Mouse (Mus musculus) limb, embryonic 13.5 days (tissue): ENCODE results near the gene Smok3b. TPM values are rescaled to one million over a fixed set of nuclear protein-coding genes. Genes with fewer than 3 reads are reported as not detected.
"Not testable (repeated sequence)": the region's sequence is repeated elsewhere in the genome, so short reads cannot be mapped to it uniquely, and the experiment has no call there.

ENCODE experiments used
- ATAC-seq: fragments of 200-750 bp; cut with Nextera tagmentation; 2 replicates; pipeline ENCODE4 v1.8.0; 2017; ENCODE audit warnings: low read depth, moderate number of reproducible peaks, moderate TSS enrichment; ENCODE audit not compliant: low FRiP score
- H3K27ac ChIP-seq: fragments of 300-500 bp; sonication (generic); 2 replicates; pipeline ENCODE4 v1.5.1; 2015; ENCODE audit warnings: inconsistent platforms, mild to moderate bottlenecking, moderate library complexity
- H3K27me3 ChIP-seq: fragments of 300-500 bp; sonication (generic); 2 replicates; pipeline ENCODE4 v1.6.1; 2015; ENCODE audit warnings: mild to moderate bottlenecking, inconsistent platforms
- H3K36me3 ChIP-seq: fragments of 300-500 bp; sonication (generic); 2 replicates; pipeline ENCODE4 v1.6.1; 2015; ENCODE audit warnings: inconsistent platforms, mild to moderate bottlenecking, moderate library complexity
- H3K4me1 ChIP-seq: fragments of 300-500 bp; sonication (generic); 2 replicates; pipeline ENCODE4 v1.6.1; 2015; ENCODE audit warnings: inconsistent platforms
- H3K4me2 ChIP-seq: fragments of 300-500 bp; sonication (generic); replicated peaks from 2 replicates; pipeline ENCODE4 v1.6.1; 2015; ENCODE audit warnings: inconsistent platforms, mild to moderate bottlenecking, moderate library complexity
- H3K4me3 ChIP-seq: fragments of 300-500 bp; sonication (generic); 2 replicates; pipeline ENCODE4 v1.5.1; 2015; ENCODE audit warnings: moderate library complexity, mild to moderate bottlenecking, inconsistent platforms
- H3K9ac ChIP-seq: fragments of 300-500 bp; sonication (generic); 2 replicates; pipeline ENCODE4 v1.6.1; 2015; ENCODE audit warnings: mild to moderate bottlenecking, inconsistent platforms
- H3K9me3 ChIP-seq: fragments of 300-500 bp; sonication (generic); 2 replicates; pipeline ENCODE4 v1.6.1; 2016; ENCODE audit warnings: inconsistent platforms
- WGBS: fragments of 180-500 bp; shearing (Covaris S2); methylation state at CpG from one replicate; pipeline ENCODE4 v1.1.7; 2015; 5-methylcytosine and 5-hydroxymethylcytosine counted together
- polyA plus RNA-seq: library from polyadenylated mRNA; unstranded; fragments of >200 nt; fragmentation: Nextera tagmentation; extraction: Ambion mirVana; gene quantifications from 2 replicates; pipeline ENCODE4 v1.2.1, GENCODE M21; 2015

Gene Smok3b
- not detected in 2 replicates for polyA plus RNA-seq

DNA sequence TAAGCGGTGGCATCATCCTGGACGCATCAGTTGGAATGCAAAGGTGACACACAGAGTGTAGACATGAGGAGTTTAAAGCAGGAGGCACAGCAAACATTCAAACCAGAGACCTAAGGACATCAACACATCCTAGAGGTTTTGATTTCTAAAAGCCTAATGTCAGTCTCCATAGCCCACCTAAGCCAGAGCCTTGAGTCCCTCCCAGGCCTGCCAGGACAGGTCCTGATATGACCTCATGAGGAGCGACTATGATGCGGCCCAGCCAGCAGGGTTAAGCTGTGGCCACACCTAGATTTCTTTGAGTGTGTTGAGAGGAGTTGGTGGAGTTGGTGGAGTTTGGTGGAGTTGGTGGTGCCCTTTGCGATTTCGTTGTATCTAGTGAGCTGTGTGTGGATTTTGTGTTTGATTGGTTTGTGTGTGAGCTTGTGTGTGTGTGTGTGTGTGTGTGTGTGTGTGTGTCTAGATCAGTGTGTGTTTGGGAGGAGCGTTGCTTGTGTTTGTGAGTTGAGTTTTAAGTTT, at the start of gene Smok3b, which contains the start of gene Smok3a:
Smok3b (plus strand) TSS at position 469 of the 519 bp plus-strand sequence.
Smok3a (plus strand) TSS at position 301 of the 519 bp plus-strand sequence.
- H3K9ac ChIP-seq, H3K27me3 ChIP-seq, H3K4me1 ChIP-seq, H3K4me2 ChIP-seq, H3K4me3 ChIP-seq, H3K27ac ChIP-seq, H3K36me3 ChIP-seq, ATAC-seq, H3K9me3 ChIP-seq: not testable (repeated sequence)
- 80% methylated on average over 3 of the region's 7 CpGs for WGBS

DNA sequence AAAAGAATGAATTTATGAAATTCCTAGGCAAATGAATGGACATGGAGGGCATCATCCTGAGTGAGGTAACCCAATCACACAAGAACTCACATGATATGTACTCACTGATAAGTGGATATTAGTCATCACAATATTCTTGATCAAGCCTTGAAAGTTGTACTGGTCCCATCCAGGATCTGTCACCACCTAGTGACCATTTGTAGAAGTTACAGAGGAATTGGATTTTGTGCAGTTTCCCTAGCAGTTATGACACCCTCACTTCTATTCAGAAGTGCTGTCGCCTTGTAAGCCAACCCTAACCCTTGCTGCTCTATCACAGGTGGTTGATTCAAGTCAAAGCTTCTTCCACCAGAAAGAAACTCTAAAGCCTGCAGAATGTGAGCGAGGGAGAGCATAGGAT, 48.1 kb upstream of the Smok3b start:
- Histone ChIP-seq H3K36me3 (no peaks in the 10 kb centered on the region), H3K27me3 (no peaks in the 10 kb centered on the region), H3K27ac (no peak overlapping the region), H3K9ac (no peak overlapping the region), H3K4me2 (no peak overlapping the region), H3K4me3 (no peak overlapping the region), H3K9me3 (no peaks in the 10 kb centered on the region), H3K4me1 (no peaks in the 10 kb centered on the region)
- no peak for ATAC-seq
- WGBS = 81% methylated on average over 2 of the region's 2 CpGs

DNA sequence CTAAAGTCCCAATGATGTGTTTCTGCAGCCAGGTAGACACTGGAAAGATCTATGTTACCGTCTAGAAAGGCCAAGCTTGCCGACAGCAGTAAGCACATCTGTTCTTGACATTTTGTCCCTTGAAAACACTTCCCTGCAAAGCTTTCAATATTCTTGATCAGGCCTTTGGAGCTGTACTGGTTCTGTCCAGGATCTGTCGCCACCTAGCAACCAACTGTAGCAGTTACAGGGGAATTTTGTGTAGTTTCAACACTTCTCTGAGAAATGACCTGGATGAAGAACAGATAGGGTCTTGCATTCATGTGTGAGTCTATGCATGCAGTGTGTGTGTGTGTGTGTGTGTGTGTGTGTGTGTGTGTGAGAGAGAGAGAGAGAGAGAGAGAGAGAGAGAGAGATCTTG, 47.5 kb upstream of the Smok3b start:
- 55% methylated on average over 3 of the region's 3 CpGs for WGBS
- H3K4me3 ChIP-seq = no peak overlapping the region

DNA sequence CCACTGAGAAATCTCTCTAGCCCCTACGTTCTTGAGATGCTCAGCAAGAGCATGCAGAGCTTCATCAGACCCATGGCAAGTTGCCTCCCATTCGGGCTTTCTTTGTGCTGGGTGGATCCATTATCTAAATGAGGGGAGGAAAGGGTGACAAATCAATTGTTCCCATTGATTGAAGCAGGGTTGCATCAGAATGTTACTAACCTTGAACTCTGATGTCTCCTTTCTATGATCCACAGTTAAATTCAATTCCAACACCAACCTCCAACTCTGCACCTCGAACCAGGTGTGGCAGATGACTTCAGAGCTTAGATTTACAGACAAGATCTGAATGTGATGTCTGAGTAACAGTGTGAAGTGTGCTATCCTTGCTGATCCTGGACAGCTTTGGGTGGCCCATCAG, 46.5 kb upstream of the Smok3b start:
- no peak overlapping the region for H3K4me2 ChIP-seq
- WGBS = 62% methylated on average over 3 of the region's 3 CpGs

More for the DNA sequence above, 47.5 kb upstream of the Smok3b start:
- Histone ChIP-seq H3K27me3 (no peaks in the 10 kb centered on the region), H3K36me3 (no peaks in the 10 kb centered on the region), H3K4me2 (no peak overlapping the region), H3K27ac (no peak overlapping the region), H3K9ac (no peak overlapping the region), H3K9me3 (no peaks in the 10 kb centered on the region), H3K4me1 (no peaks in the 10 kb centered on the region)
- ATAC-seq = no peak

DNA sequence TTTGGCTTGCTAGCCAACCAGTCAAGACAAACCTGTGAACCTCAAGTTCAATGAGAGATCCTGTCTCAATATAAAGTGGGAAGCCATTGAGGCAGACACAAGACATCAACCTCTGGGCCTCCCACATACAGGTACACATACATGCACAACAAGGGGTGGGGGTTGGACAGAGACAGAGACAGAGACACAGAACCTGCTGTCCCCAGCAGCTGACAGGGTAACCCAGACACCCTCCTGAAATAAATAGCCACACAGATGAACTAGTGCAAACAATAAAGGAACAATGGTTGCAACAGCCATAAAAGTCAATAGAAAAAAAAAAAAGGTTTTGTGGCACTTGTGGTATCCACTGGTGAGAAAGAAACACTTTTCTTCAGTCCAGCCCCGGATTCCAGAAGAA, 45.8 kb upstream of the Smok3b start:
- Histone ChIP-seq H3K36me3 (no peaks in the 10 kb centered on the region), H3K4me2 (no peak overlapping the region), H3K27ac (no peak overlapping the region), H3K4me1 (0 out of 2 replicates have a peak, but pooled peaks cover 2% of the 10 kb centered on the region), H3K9ac (no peak overlapping the region), H3K9me3 (no peaks in the 10 kb centered on the region), H3K4me3 (no peak overlapping the region), H3K27me3 (no peaks in the 10 kb centered on the region)
- 39% methylated on average over 1 of the region's 1 CpGs for WGBS
- no peak for ATAC-seq

More for the DNA sequence above, 46.5 kb upstream of the Smok3b start:
- Histone ChIP-seq H3K27me3 (no peaks in the 10 kb centered on the region), H3K9ac (no peak overlapping the region), H3K4me3 (no peak overlapping the region), H3K9me3 (no peaks in the 10 kb centered on the region), H3K27ac (no peak overlapping the region), H3K4me1 (0 out of 2 replicates have a peak, but pooled peaks cover 2% of the 10 kb centered on the region), H3K36me3 (no peaks in the 10 kb centered on the region)
- ATAC-seq = no peak

DNA sequence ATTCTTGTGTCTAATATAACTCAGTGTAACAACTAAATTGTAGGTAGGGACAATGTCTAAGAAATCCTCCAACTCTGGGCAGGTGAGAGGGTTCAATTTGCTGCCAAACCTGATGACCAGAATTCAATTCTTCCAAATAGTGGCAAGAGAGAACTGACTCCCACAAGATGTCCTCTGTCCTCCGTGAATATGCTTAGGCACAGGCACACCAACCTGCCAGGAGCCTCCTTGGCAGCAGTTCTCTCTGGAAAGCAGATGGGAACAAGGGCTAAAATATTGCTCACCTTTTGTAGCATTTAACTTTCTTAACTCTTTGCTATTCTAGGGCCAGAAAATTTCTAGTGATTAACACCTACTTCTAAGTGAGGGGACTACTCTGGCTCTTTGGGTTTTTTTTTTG, 43.9 kb upstream of the Smok3b start:
- H3K36me3 ChIP-seq = no peaks in the 10 kb centered on the region

DNA sequence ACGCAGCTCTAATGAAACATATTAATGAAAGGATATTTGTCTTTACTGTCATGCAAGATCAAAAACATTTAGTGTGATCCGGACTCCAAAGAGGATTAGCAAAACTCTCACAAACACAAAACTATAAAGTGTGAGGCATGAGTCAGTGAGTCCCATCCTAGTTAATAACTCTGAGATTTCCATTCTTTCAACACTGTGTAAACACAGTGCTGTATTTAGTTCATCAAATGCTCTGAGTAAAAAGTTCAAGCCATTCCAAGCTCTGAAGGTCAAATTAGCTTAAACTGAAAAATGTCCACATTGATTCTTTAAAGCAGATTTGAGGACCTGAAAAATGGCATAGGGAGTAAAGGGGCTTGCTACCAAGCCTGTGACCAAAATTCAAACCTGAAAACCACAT, 42.1 kb upstream of the Smok3b start:
- H3K27me3 ChIP-seq = 0 out of 2 replicates have a peak, but pooled peaks cover 5% of the 10 kb centered on the region
- 73% methylated on average over 2 of the region's 2 CpGs for WGBS
- no peak overlapping the region for H3K9ac ChIP-seq
- no peak for ATAC-seq
- no peak overlapping the region for H3K4me2 ChIP-seq
- H3K4me1 ChIP-seq = 0 out of 2 replicates have a peak, but pooled peaks cover 2% of the 10 kb centered on the region
- no peak overlapping the region for H3K27ac ChIP-seq
- no peak overlapping the region for H3K4me3 ChIP-seq
- no peaks in the 10 kb centered on the region for H3K36me3 ChIP-seq
- 0 out of 2 replicates have a peak, but pooled peaks cover 3% of the 10 kb centered on the region for H3K9me3 ChIP-seq

More for the DNA sequence above, 43.9 kb upstream of the Smok3b start:
- Histone ChIP-seq H3K4me1 (0 out of 2 replicates have a peak, but pooled peaks cover 2% of the 10 kb centered on the region), H3K4me3 (no peak overlapping the region), H3K4me2 (no peak overlapping the region), H3K9me3 (0 out of 2 replicates have a peak, but pooled peaks cover 3% of the 10 kb centered on the region), H3K27ac (no peak overlapping the region), H3K9ac (no peak overlapping the region), H3K27me3 (0 out of 2 replicates have a peak, but pooled peaks cover 5% of the 10 kb centered on the region)
- 26% methylated on average over 1 of the region's 1 CpGs for WGBS
- ATAC-seq = no peak

DNA sequence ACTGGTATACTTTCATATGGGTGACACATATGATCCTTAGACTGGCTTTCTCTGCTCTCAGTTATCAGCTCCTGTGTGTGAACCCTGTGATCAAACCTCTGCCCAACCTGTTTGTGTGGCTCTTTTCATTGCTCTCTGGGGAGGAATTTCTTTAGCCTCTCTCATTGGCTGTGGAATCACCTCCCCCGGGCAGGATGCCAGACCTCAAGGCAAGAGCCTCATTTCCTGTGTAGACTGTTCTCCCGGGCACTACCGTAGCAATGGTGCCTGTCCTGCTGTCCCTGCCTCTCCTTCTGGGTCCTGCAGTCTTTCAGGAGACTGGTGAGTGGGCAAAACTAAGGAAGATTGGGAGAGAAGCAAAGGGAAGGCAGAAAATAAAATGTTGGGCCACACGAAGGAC, 39.9 kb upstream of the Smok3b start, which contains the start of gene Azgp1:
Azgp1 (plus strand) TSS at position 221 of the 400 bp plus-strand sequence.
- Histone ChIP-seq H3K4me1 (0 out of 2 replicates have a peak, but pooled peaks cover 2% of the 10 kb centered on the region), H3K9me3 (0 out of 2 replicates have a peak, but pooled peaks cover 3% of the 10 kb centered on the region), H3K27me3 (0 out of 2 replicates have a peak, but pooled peaks cover 5% of the 10 kb centered on the region), H3K27ac (no peak within 1 kb of the TSS), H3K36me3 (no peaks in the 10 kb centered on the region), H3K4me3 (no peak within 1 kb of the TSS), H3K4me2 (no peak within 1 kb of the TSS), H3K9ac (no peak within 1 kb of the TSS)
- no peak for ATAC-seq
- WGBS = 62% methylated on average over 4 of the region's 4 CpGs

DNA sequence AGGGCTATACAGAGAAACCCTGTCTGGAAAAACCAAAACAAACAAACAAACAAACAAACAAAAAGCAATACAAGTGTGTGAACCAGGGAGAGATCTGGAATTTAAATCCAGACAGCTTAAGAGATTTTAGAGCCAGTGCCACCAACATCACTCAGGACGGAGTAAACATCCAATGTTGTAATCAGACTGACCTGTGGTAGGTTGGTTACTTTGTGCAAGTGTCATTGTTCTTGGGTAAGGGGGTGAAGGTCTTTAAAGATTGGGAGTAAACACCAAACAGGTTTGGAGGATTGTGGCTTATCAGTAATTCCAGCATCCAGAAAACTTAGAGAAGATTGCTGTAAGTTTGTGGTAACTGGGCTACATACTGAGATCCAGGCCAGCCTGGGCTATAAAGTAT, 34.9 kb upstream of the Smok3b start:
- no peak overlapping the region for H3K4me2 ChIP-seq
- 0 out of 2 replicates have a peak, but pooled peaks cover under 1% of the 10 kb centered on the region for H3K9me3 ChIP-seq
- ATAC-seq = no peak
- H3K9ac ChIP-seq = no peak overlapping the region
- H3K4me1 ChIP-seq = no peaks in the 10 kb centered on the region
- no peaks in the 10 kb centered on the region for H3K36me3 ChIP-seq
- H3K27me3 ChIP-seq = 0 out of 2 replicates have a peak, but pooled peaks cover 5% of the 10 kb centered on the region
- no peak overlapping the region for H3K27ac ChIP-seq
- no peak overlapping the region for H3K4me3 ChIP-seq
- WGBS = 91% methylated on average over 1 of the region's 1 CpGs

DNA sequence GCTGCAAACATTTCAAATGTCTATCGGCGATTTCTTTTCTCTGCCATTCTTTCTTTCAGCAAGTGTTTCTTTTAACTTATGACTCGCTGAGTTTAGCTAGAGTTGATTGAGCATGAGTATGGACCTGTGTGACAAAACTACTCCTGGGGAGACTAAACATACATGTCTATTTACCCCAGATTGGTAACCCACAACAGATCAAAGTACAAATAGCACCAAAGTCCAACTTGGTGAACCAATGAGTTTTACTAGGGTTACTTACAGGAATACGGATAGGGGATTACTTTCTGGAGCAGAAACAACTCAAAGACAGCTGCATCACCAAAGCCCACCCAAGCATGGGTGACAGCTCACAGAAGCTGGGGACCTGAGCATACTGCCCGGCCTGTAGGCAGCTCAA, 11.8 kb upstream of the Smok3b start:
- Histone ChIP-seq H3K9me3 (no peaks in the 10 kb centered on the region), H3K4me2 (no peak overlapping the region), H3K9ac (no peak overlapping the region), H3K4me1 (no peaks in the 10 kb centered on the region), H3K36me3 (no peaks in the 10 kb centered on the region), H3K4me3 (no peak overlapping the region), H3K27ac (no peak overlapping the region), H3K27me3 (no peaks in the 10 kb centered on the region)
- WGBS = 86% methylated on average over 5 of the region's 5 CpGs
- ATAC-seq = no peak

DNA sequence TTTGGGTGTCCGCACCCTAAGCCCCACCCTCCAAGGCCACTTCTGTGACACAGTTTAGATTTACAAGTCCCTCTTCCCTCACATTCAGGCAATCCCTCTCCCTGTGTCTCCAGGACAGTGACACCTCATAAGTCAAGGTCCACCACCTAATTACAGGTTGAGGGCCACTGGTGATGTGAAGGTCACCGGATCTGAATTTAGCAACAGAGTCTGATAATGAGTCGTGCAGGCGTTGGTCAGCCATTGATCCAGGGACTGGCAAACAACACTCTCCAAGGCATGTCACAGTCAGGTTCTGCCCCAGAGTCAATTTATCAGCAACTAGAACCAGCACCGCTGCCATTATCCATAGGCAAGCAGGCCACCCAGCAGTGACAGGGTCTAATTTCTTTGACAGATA, 8.8 kb upstream of the Smok3b start:
- Histone ChIP-seq H3K27ac (no peak overlapping the region), H3K27me3 (no peaks in the 10 kb centered on the region), H3K4me3 (no peak overlapping the region), H3K36me3 (no peaks in the 10 kb centered on the region), H3K4me2 (no peak overlapping the region), H3K4me1 (no peaks in the 10 kb centered on the region), H3K9me3 (no peaks in the 10 kb centered on the region), H3K9ac (no peak overlapping the region)
- WGBS = 84% methylated on average over 5 of the region's 5 CpGs
- ATAC-seq = no peak

DNA sequence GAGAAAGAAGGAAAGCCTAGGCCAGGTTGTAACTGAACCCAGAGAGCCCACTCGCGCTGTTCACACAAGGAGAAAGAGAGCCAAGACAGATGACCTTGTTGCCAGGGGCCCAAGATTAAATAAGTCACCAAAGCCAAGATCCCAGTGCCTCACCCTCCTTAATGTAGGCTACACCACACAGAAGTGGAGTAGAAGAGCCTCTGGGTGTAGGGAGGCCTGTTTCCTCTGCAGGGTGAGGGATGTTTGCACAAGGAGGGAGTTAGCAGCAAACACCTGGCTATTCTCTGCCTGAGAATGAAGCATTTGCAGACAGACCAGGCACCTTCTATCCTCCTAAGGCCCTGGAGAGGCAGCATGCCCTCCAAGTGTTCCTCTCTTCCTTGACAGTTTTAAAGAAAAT, 4.7 kb upstream of the Smok3b start:
- H3K9ac ChIP-seq = no peak overlapping the region; the same call in 1 of the 2 replicates
- WGBS = 89% methylated on average over 2 of the region's 2 CpGs
- no peaks in the 10 kb centered on the region for H3K36me3 ChIP-seq
- H3K4me3 ChIP-seq = no peak overlapping the region
- no peak overlapping the region for H3K27ac ChIP-seq
- no peaks in the 10 kb centered on the region for H3K4me1 ChIP-seq
- H3K27me3 ChIP-seq = no peaks in the 10 kb centered on the region
- no peak overlapping the region for H3K4me2 ChIP-seq
- H3K9me3 ChIP-seq = no peaks in the 10 kb centered on the region
- no peak for ATAC-seq

DNA sequence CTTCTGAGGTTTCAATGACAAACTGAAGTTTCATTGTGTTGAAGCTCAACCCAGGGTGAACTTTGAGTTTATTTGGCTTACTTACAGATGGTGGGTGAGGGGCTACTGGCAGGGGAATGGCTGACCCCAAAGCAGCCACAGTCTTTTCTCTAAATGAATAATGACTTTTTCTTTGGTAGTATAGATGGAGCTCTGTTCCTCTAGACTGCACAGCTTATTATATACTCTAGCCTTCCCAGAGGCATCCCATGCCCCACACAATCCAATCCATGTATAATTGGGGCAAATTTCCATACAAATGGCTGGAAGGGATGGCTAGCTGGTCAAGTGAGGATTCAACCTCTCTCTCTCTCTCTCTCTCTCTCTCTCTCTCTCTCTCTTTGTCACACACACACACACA, 4.2 kb upstream of the Smok3b start:
- H3K9me3 ChIP-seq = no peaks in the 10 kb centered on the region
- H3K27ac ChIP-seq = no peak overlapping the region
- no peaks in the 10 kb centered on the region for H3K27me3 ChIP-seq
- no peaks in the 10 kb centered on the region for H3K36me3 ChIP-seq
- no peak overlapping the region for H3K4me3 ChIP-seq
- no peak overlapping the region for H3K9ac ChIP-seq
- H3K4me1 ChIP-seq = no peaks in the 10 kb centered on the region
- no peak for ATAC-seq
- no peak overlapping the region for H3K4me2 ChIP-seq
